In genomic region chr3:146150058-146150400, GRCm38 (mm10) we compare ENCODE assay signal across 8 mouse cellular contexts. TPM values are rescaled to one million over a fixed set of nuclear protein-coding genes. Genes with fewer than 3 reads are reported as not detected.
A peak's percentile ranks its signal among the peaks of the same experiment; 100 is the strongest.
DNase-seq lines count a peak whose midpoint lies in the region; ATAC-seq lines count a peak whose summit lies in the region.

No protein-coding gene starts in this region.

- H3K4me1 ChIP-seq in intestine, embryonic 14.5 days (replicated peaks; ENCODE audit: control insufficient read depth, insufficient read depth, low read length) = peaks cover 4% of the 10 kb centered on the region
- H3K4me1 ChIP-seq in neural tube, embryonic 11.5 days (ENCODE audit: control insufficient read depth, insufficient read depth, low read length) = peaks cover 10% of the 10 kb centered on the region; the same call in 1 of the 2 replicates

- peak overlapping the region; percentile 96 for H3K4me2 ChIP-seq in intestine, embryonic 14.5 days (ENCODE audit: low read length)
- peak overlapping the region; percentile 61 for H3K4me2 ChIP-seq in neural tube, embryonic 11.5 days (ENCODE audit: low read depth)

- peak; percentile 51 for DNase-seq in adrenal gland, postnatal 25 days
- DNase-seq in intestine, embryonic 14.5 days (ENCODE audit: low spot score) = peak; percentile 81
- DNase-seq in lung, adult 18-20 months = peak; percentile 35 to 43
- peak; percentile 53 for DNase-seq in neural tube, embryonic 11.5 days (ENCODE audit: low spot score)
- DNase-seq in thymus, postnatal 4 days = peak; percentile 79
- no peak for DNase-seq in cerebellum, adult 9-10 months

- H3K36me3 ChIP-seq in intestine, embryonic 14.5 days (ENCODE audit: control insufficient read depth, insufficient read depth, low read length) = no peaks in the 10 kb centered on the region
- H3K36me3 ChIP-seq in neural tube, embryonic 11.5 days (ENCODE audit: control insufficient read depth, insufficient read depth, low read length) = no peaks in the 10 kb centered on the region

- peak overlapping the region; percentile 33; the same call in 1 of the 2 replicates for H3K27ac ChIP-seq in intestine, embryonic 14.5 days (ENCODE audit: low read depth)
- no peak overlapping the region for H3K27ac ChIP-seq in neural tube, embryonic 11.5 days (ENCODE audit: low read depth, low read length)

- no peaks in the 10 kb centered on the region for H3K9me3 ChIP-seq in intestine, embryonic 14.5 days (ENCODE audit: control insufficient read depth, low read length)
- no peaks in the 10 kb centered on the region for H3K9me3 ChIP-seq in neural tube, embryonic 11.5 days (ENCODE audit: control insufficient read depth, low read length)

- peaks cover 2% of the 10 kb centered on the region; the same call in 1 of the 2 replicates for H3K27me3 ChIP-seq in intestine, embryonic 14.5 days (replicated peaks; ENCODE audit: control insufficient read depth, insufficient read depth, low read length)
- peaks cover 5% of the 10 kb centered on the region; the same call in 1 of the 2 replicates for H3K27me3 ChIP-seq in neural tube, embryonic 11.5 days (ENCODE audit: control insufficient read depth, insufficient read depth, low read length)

- H3K9ac ChIP-seq in intestine, embryonic 14.5 days (ENCODE audit: low read length) = peak overlapping the region; percentile 50
- H3K9ac ChIP-seq in neural tube, embryonic 11.5 days (ENCODE audit: low read length) = no peak overlapping the region; the same call in 1 of the 2 replicates

- 1% methylated on average over 26 of the region's 26 CpGs for WGBS in intestine, embryonic 14.5 days
- under 1% methylated on average over 26 of the region's 26 CpGs for WGBS in neural tube, embryonic 11.5 days

- H3K4me3 ChIP-seq in intestine, embryonic 14.5 days (ENCODE audit: low read depth, low read length) = peak overlapping the region; percentile 45
- H3K4me3 ChIP-seq in neural tube, embryonic 11.5 days (ENCODE audit: low read depth, low read length) = peak overlapping the region; percentile 39

- ATAC-seq in CD4-positive, CD25-positive, alpha-beta regulatory T cell, adult 4 months = peak; percentile 49
- peak; percentile 83 for ATAC-seq in granulocyte monocyte progenitor cell, adult 5-6 weeks (replicated peaks; ENCODE audit: poor library complexity, severe bottlenecking)
- peak; percentile 80 for ATAC-seq in intestine, embryonic 14.5 days (replicated peaks; ENCODE audit: low FRiP score, low TSS enrichment, low read depth)
- ATAC-seq in neural tube, embryonic 11.5 days (ENCODE audit: insufficient read depth, low FRiP score, low TSS enrichment) = no peak

RNA-seq across cellular contexts. Expression of gene Mcoln2, which starts 0.4 kb away (rescaled TPM):
- polyA plus RNA-seq in CD4-positive, CD25-positive, alpha-beta regulatory T cell, adult 4 months (2017; shearing (Covaris generic)) = 1 to 10 TPM; 1.7 to 2.2 TPM
- not detected in 2 replicates for total RNA-seq in adrenal gland, postnatal 25 days (2021)
- total RNA-seq in granulocyte monocyte progenitor cell, adult 5-6 weeks (2014; fragmentation: Nextera tagmentation) = 0.75 TPM in 1 of 2 replicates, not detected in the other
- total RNA-seq in granulocyte monocyte progenitor cell, adult 5-6 weeks (2017) = 0.52 and 4.1 TPM in 2 replicates
- 4.1 and 4.2 TPM in 2 replicates for polyA plus RNA-seq in intestine, embryonic 14.5 days (2014; fragmentation: Nextera tagmentation; extraction: Ambion mirVana)
- polyA plus RNA-seq in neural tube, embryonic 11.5 days (2014; fragmentation: Nextera tagmentation; extraction: Ambion mirVana) = 0.28 and 0.49 TPM in 2 replicates

RNA-seq across cellular contexts. Expression of gene Mcoln3, which starts 32.8 kb away (rescaled TPM):
- polyA plus RNA-seq in CD4-positive, CD25-positive, alpha-beta regulatory T cell, adult 4 months (2017; shearing (Covaris generic)) = 1 to 10 TPM; 5.3 to 6.2 TPM
- not detected in 2 replicates for total RNA-seq in adrenal gland, postnatal 25 days (2021)
- total RNA-seq in granulocyte monocyte progenitor cell, adult 5-6 weeks (2014; fragmentation: Nextera tagmentation) = not detected in 2 replicates
- not detected in 2 replicates for total RNA-seq in granulocyte monocyte progenitor cell, adult 5-6 weeks (2017)
- polyA plus RNA-seq in intestine, embryonic 14.5 days (2014; fragmentation: Nextera tagmentation; extraction: Ambion mirVana) = 5.8 and 7.1 TPM in 2 replicates
- 4.1 and 4.3 TPM in 2 replicates for polyA plus RNA-seq in neural tube, embryonic 11.5 days (2014; fragmentation: Nextera tagmentation; extraction: Ambion mirVana)

RNA-seq across cellular contexts. Expression of gene Wdr63, which starts 42.1 kb away (rescaled TPM):
- polyA plus RNA-seq in CD4-positive, CD25-positive, alpha-beta regulatory T cell, adult 4 months (2017; shearing (Covaris generic)) = not detected
- not detected in 2 replicates for total RNA-seq in adrenal gland, postnatal 25 days (2021)
- not detected in 2 replicates for total RNA-seq in granulocyte monocyte progenitor cell, adult 5-6 weeks (2014; fragmentation: Nextera tagmentation)
- not detected in 2 replicates for total RNA-seq in granulocyte monocyte progenitor cell, adult 5-6 weeks (2017)
- 0.17 TPM in 1 of 2 replicates, not detected in the other for polyA plus RNA-seq in intestine, embryonic 14.5 days (2014; fragmentation: Nextera tagmentation; extraction: Ambion mirVana)
- polyA plus RNA-seq in neural tube, embryonic 11.5 days (2014; fragmentation: Nextera tagmentation; extraction: Ambion mirVana) = 0.15 TPM in 1 of 2 replicates, not detected in the other
